Mouse (Mus musculus) urinary bladder, postnatal 4 days (tissue): ENCODE results near the gene Efcab7.

ENCODE experiments used
- DNase-seq, 2 experiments: peaks; one replicate each; pipeline ENCODE4 v3.0.0; 2021 to 2022; ENCODE audit warnings: low spot score in 2 of 2

Gene Efcab7

GRCm38 (mm10) chr4:99944606-99945005 is 115.6 kb downstream of the Efcab7 start:
- DNase-seq: no peak

DNA sequence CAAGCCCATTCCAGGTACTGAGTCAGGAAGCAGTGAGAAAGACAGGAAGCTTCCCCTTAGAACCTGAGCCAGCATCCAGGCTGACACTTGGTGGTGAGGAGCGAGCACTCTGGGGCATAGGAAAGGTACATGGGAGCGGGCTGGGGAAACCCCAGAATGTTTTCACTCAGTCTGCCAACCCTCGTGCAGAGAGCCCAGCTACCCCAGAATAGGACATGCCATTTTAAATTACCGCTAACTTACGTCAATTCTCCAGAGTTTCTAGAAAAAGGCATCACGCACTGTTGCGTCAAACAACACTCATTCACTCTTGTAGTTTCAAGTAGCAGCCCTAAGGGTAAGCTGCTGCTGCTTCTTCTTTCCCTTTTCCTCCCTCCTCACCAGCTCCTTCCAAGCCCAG is 116.0 kb downstream of the Efcab7 start:
- DNase-seq: no peak

DNA sequence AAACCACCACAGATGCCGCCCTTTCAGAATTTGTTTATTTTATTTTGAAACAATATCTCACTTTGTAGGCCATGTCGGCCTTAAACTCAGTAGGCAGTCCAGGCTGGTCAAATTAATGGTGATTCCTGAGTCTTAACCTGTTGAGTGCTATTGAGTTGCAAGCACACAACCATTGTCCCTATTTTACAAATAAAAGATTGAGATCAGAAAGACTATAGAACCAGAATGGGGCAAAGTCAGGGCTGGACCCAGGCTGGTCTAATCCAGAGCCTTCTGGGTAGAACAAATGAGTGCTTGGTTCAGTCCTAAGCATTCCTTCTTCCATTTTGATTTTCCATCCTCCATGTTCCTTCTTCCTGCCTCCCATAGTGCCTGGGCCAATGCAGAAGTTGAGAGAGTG is 117.5 kb downstream of the Efcab7 start:
- DNase-seq: no peak

- DNase-seq: no peak
Observed at GRCm38 (mm10) chr4:99947192-99947591, 118.2 kb downstream of the Efcab7 start.

GRCm38 (mm10) chr4:99947896-99948295 is 118.9 kb downstream of the Efcab7 start:
- no peak for DNase-seq

DNA sequence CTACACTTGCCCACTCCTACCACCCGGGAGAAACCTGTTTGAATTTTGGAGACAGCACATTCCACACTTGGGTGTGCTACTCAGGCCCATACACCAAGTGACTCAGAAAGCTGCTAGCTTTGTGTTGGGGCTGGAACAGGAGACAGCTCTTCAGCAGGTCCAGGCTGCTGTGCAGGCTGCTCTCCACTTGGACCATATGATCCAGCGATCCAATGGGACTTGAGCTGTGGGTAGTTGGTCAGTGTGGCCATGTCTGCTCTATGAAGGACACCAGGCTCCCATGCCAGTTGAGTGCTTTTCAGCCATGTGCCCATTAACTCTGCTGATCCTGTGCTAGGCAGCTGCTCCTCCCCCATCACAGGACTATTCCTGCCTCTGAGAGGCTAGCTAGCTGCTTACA is 124.9 kb downstream of the Efcab7 start:
- no peak for DNase-seq

DNA sequence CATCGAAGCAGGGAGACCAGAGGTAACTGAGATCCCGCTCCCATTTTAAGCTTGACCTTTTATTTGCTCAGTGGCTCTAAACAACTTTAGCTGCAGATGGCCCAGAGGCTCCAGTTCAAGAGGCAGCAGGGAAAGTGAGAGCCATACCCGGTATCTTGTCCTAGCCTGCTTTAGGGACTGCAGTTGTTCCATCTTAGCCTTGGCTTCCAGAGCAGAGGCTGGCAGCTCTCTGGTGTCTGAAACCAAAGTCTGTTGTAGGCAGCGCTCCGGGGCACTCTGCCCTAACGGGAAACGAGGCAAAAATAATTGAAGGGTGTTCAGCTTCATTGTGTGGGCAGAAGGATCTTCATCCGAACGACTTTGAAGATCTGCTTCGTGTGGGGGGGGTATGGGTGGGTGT is 126.4 kb downstream of the Efcab7 start:
- DNase-seq: no peak

DNA sequence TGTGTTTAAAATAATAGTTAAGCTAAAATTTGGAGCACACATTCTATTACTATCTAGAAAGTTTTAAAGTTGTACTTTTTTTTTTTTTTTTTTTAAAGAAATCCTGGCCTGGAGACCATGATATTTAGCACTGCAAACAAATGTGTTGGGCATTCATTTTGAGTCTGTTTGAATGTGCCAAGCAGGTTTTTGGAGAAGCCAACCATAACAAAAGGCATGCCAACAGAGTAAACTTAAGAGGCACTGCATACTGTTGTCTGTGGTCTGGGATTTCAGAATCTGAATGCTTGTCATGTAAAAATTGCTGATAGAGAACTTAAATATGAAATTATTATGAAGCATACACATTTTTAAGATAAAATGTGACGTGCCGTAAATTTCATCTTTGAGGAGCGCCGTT is 128.2 kb downstream of the Efcab7 start:
- no peak for DNase-seq

GRCm38 (mm10) chr4:99958084-99958815 is 129.3 kb downstream of the Efcab7 start:
- no peak for DNase-seq

- DNase-seq: no peak
Observed at GRCm38 (mm10) chr4:99959308-99959707, 130.3 kb downstream of the Efcab7 start.
